Mouse (Mus musculus) C2C12 (cell line): Measurements from ENCODE around the gene Ncbp1. TPM values are rescaled to one million over a fixed set of nuclear protein-coding genes. Genes with fewer than 3 reads are reported as not detected.
A peak's percentile ranks its signal among the peaks of the same experiment; 100 is the strongest.

Experiments
- H3K27me3 ChIP-seq: one replicate; pipeline ENCODE4 v1.6.1; 2011; ENCODE audit not compliant: control insufficient read depth, insufficient read depth, insufficient read length
- H3K36me3 ChIP-seq: one replicate; pipeline ENCODE4 v1.6.1; 2011; ENCODE audit not compliant: control insufficient read depth, insufficient read depth
- H3K4me3 ChIP-seq: one replicate; pipeline ENCODE4 v1.5.1; 2011; ENCODE audit warnings: mild to moderate bottlenecking, control low read depth; ENCODE audit not compliant: poor library complexity, insufficient read depth, severe bottlenecking
- H3K79me2 ChIP-seq: one replicate; pipeline ENCODE4 v1.6.1; 2011; ENCODE audit not compliant: control insufficient read depth, insufficient read depth
- H3K79me3 ChIP-seq: one replicate; pipeline ENCODE4 v1.6.1; 2011; ENCODE audit warnings: low read depth, control low read depth
- H3ac ChIP-seq: one replicate; pipeline ENCODE3; 2011; ENCODE audit warnings: low read depth; ENCODE audit not compliant: control insufficient read depth, insufficient read length
- CEBPB ChIP-seq: IDR thresholded peaks from one replicate; pipeline ENCODE4 v1.6.1; 2011; ENCODE audit warnings: low read depth, mild to moderate bottlenecking, control low read depth, moderate library complexity
- CTCF ChIP-seq: IDR thresholded peaks from one replicate; pipeline ENCODE4 v1.5.1; 2011; ENCODE audit not compliant: control insufficient read depth, insufficient read depth, insufficient read length
- FOSL1 ChIP-seq: IDR thresholded peaks from one replicate; pipeline ENCODE4 v1.8.0; 2011; ENCODE audit warnings: mild to moderate bottlenecking, low read length; ENCODE audit not compliant: poor library complexity, insufficient read depth, severe bottlenecking
- MAX ChIP-seq: IDR thresholded peaks from one replicate; pipeline ENCODE4 v1.6.1; 2011; ENCODE audit warnings: mild to moderate bottlenecking, control low read depth
- MYOD1 ChIP-seq: IDR thresholded peaks from one replicate; pipeline ENCODE4 v1.6.1; 2011; ENCODE audit warnings: low read depth; ENCODE audit not compliant: control insufficient read depth, insufficient read length
- MYOG ChIP-seq: IDR thresholded peaks from one replicate; pipeline ENCODE4 v1.6.1; 2011; ENCODE audit not compliant: control insufficient read depth, insufficient read length; ENCODE audit errors: extremely low read depth
- USF1 ChIP-seq: IDR thresholded peaks from one replicate; pipeline ENCODE4 v1.6.1; 2011; ENCODE audit warnings: low read depth, mild to moderate bottlenecking, control low read depth, moderate library complexity
- polyA plus RNA-seq: library from polyadenylated mRNA; unstranded; fragments of >200 nt; fragmentation: generic; extraction: Trizol; gene quantifications from one replicate; pipeline ENCODE4 v1.2.1, GENCODE M21; 2012; ENCODE audit warnings: missing spikeins

Ncbp1 gene
- polyA plus RNA-seq, 1 experiment, result 73.4 TPM

DNA sequence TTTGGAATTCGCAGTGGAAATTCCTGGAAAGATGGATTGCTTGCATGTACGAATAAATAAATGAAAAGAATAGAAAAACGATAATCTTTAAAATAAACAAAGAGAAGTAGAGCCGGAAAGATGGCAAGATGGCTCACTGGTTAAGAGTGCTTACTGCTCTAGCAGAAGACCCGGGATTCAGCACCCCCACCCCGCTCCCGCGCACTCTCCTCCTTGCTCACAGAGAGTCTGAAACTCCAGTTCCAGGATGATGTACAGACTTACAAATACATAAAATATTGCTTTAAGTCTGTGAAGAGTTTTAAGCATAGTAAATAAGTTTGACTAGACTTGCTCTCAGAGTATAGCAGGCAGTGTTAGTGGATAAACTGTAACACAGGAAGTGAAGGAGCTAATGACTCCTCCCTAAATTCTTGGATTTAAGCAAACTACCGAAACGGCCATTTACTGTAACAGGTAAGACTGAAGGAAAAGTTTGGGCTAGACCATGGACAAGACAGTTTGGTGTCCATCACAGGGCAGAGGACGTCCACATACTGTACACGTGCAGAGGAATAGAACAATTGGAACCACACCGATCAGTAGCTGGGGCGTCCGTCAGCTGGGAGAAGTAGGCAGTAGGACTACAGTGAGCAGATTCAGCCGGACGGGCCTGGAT is 655 bp upstream of the Ncbp1 start:
- Histone ChIP-seq H3K4me3 (peak overlapping the region; percentile 60), H3K79me3 (peaks cover 61% of the 10 kb centered on the region), H3K27me3 (no peaks in the 10 kb centered on the region), H3ac (peak overlapping the region; percentile 88), H3K36me3 (peaks cover 28% of the 10 kb centered on the region), H3K79me2 (peaks cover 87% of the 10 kb centered on the region)
- TF ChIP-seq MAX (no peak), CTCF (no peak), CEBPB (no peak), FOSL1 (no peak), MYOD1 (no peak), USF1 (no peak), MYOG (no peak)

- Histone ChIP-seq H3K36me3 (peaks cover 29% of the 10 kb centered on the region), H3K79me3 (peaks cover 60% of the 10 kb centered on the region), H3K4me3 (no peak overlapping the region), H3K27me3 (no peaks in the 10 kb centered on the region), H3K79me2 (peaks cover 75% of the 10 kb centered on the region), H3ac (no peak overlapping the region)
- TF ChIP-seq MAX (no peak), USF1 (no peak), CTCF (no peak), FOSL1 (no peak), MYOG (no peak), MYOD1 (no peak), CEBPB (no peak)
Measured at GRCm38 (mm10) chr4:46144323-46144722, 5.9 kb downstream of the Ncbp1 start.

- Histone ChIP-seq H3ac (no peak overlapping the region), H3K79me2 (peaks cover 49% of the 10 kb centered on the region), H3K79me3 (peaks cover 34% of the 10 kb centered on the region), H3K36me3 (peaks cover 52% of the 10 kb centered on the region), H3K4me3 (no peak overlapping the region), H3K27me3 (no peaks in the 10 kb centered on the region)
- TF ChIP-seq MYOD1, result no peak
- TF ChIP-seq FOSL1, result no peak
- no peak for TF ChIP-seq MAX
- TF ChIP-seq CTCF, result no peak
- no peak for TF ChIP-seq USF1
- TF ChIP-seq CEBPB, result no peak
- TF ChIP-seq MYOG, result no peak
Measured at GRCm38 (mm10) chr4:46146881-46147280, 8.5 kb downstream of the Ncbp1 start.

DNA sequence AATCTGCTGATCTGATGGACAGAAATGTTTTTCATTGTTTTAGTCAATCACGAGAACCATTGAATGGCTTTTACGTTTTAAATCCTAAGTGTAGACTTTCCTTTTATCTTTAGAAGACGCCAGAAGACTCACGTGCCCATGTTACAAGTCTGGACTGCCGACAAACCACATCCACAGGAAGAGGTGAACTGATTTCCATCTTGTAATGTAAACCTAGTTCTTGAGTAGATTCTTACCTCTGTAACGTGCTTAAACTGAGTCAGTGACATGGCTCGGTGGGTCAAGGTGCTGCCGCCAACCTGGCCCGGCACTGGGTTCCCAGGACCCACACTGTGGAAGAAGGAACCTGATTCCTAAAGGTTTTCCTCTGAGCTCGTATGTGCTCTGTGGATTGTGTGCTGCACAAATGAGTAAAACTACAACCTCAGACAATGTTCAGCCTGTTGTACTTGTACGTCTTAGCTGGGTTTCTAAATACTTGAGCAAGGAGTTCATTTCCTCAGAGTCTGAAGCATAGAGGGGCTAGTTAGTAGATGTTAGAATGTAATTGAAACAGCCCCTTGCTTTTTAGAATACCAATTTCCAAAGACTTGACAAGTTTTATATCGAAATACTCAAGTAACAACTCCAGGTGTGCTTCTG is 13.6 kb downstream of the Ncbp1 start:
- Histone ChIP-seq H3K27me3 (no peaks in the 10 kb centered on the region), H3K79me3 (peaks cover 2% of the 10 kb centered on the region), H3K79me2 (peaks cover under 1% of the 10 kb centered on the region), H3ac (no peak overlapping the region), H3K4me3 (no peak overlapping the region), H3K36me3 (peaks cover 86% of the 10 kb centered on the region)
- TF ChIP-seq MAX (no peak), CEBPB (no peak), MYOG (no peak), CTCF (no peak), FOSL1 (no peak), MYOD1 (no peak), USF1 (no peak)

- no peak for TF ChIP-seq CEBPB
- TF ChIP-seq CTCF, result no peak
- TF ChIP-seq MAX, result no peak
- TF ChIP-seq MYOG, result no peak
- TF ChIP-seq MYOD1, result no peak
- no peak for TF ChIP-seq FOSL1
- no peak for TF ChIP-seq USF1
- H3K36me3 ChIP-seq, result peaks cover 93% of the 10 kb centered on the region
Measured at GRCm38 (mm10) chr4:46164027-46164426, 25.6 kb downstream of the Ncbp1 start.

DNA sequence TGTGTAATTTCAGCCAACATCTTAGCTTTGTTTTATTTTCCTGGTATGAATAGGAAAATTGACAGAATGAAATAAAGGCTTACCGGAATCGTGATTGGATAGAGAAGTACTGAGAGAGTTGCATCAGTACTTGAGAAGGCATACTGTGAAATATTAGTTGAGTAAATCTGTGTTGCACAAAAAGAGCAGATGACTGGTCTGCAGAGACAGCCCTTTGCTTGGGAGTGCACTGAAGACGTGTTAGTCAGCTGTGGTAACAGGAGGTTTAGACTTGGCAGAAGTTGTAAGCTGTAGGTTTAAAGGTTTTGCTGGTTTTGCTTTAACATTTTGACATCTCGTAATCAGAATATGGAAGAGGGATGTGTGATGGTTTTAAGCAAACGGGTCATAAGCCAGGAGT is 27.4 kb downstream of the Ncbp1 start:
- Histone ChIP-seq H3K36me3 (peaks cover 92% of the 10 kb centered on the region), H3K79me2 (no peaks in the 10 kb centered on the region), H3K79me3 (no peaks in the 10 kb centered on the region), H3K4me3 (no peak overlapping the region), H3K27me3 (no peaks in the 10 kb centered on the region), H3ac (no peak overlapping the region)
- TF ChIP-seq FOSL1, result no peak
- TF ChIP-seq MYOD1, result no peak
- TF ChIP-seq MAX, result no peak
- no peak for TF ChIP-seq MYOG
- no peak for TF ChIP-seq CTCF
- TF ChIP-seq CEBPB, result no peak
- TF ChIP-seq USF1, result no peak

More at GRCm38 (mm10) chr4:46164027-46164426, 25.6 kb downstream of the Ncbp1 start:
- no peaks in the 10 kb centered on the region for H3K79me3 ChIP-seq
- no peak overlapping the region for H3K4me3 ChIP-seq
- no peaks in the 10 kb centered on the region for H3K79me2 ChIP-seq
- no peaks in the 10 kb centered on the region for H3K27me3 ChIP-seq
- no peak overlapping the region for H3ac ChIP-seq
